Mouse (Mus musculus) forebrain, embryonic 15.5 days (tissue): ENCODE data around the gene Rgcc. TPM values are rescaled to one million over a fixed set of nuclear protein-coding genes. Genes with fewer than 3 reads are reported as not detected.
A peak's percentile ranks its signal among the peaks of the same experiment; 100 is the strongest.

ENCODE experiments used
- ATAC-seq: fragments of 200-750 bp; cut with Nextera tagmentation; replicated peaks from 2 replicates; pipeline ENCODE4 v1.8.0; 2017; ENCODE audit warnings: mild to moderate bottlenecking, moderate TSS enrichment, moderate library complexity
- H3K27ac ChIP-seq: fragments of 300-500 bp; sonication (generic); replicated peaks from 2 replicates; pipeline ENCODE4 v1.5.1; 2015; ENCODE audit warnings: mild to moderate bottlenecking, inconsistent platforms
- H3K27me3 ChIP-seq: fragments of 300-500 bp; sonication (generic); 2 replicates; pipeline ENCODE4 v1.6.1; 2015; ENCODE audit warnings: inconsistent platforms
- H3K36me3 ChIP-seq: fragments of 300-500 bp; sonication (generic); 2 replicates; pipeline ENCODE4 v1.6.1; 2015; ENCODE audit warnings: mild to moderate bottlenecking, inconsistent platforms
- H3K4me1 ChIP-seq: fragments of 300-500 bp; sonication (generic); 2 replicates; pipeline ENCODE4 v1.6.1; 2015; ENCODE audit warnings: inconsistent platforms
- H3K4me2 ChIP-seq: fragments of 300-500 bp; sonication (generic); replicated peaks from 2 replicates; pipeline ENCODE4 v1.6.1; 2015; ENCODE audit warnings: mild to moderate bottlenecking, inconsistent platforms
- H3K4me3 ChIP-seq: fragments of 300-500 bp; sonication (generic); 2 replicates; pipeline ENCODE4 v1.5.1; 2015; ENCODE audit warnings: mild to moderate bottlenecking, inconsistent platforms
- H3K9ac ChIP-seq: fragments of 300-500 bp; sonication (generic); replicated peaks from 2 replicates; pipeline ENCODE4 v1.6.1; 2015; ENCODE audit warnings: mild to moderate bottlenecking, inconsistent platforms
- H3K9me3 ChIP-seq: fragments of 300-500 bp; sonication (generic); 2 replicates; pipeline ENCODE4 v1.6.1; 2016; ENCODE audit warnings: inconsistent platforms
- WGBS: fragments of 180-500 bp; shearing (Covaris S2); methylation state at CpG from one replicate; pipeline ENCODE4 v1.1.7; 2015; ENCODE audit warnings: mixed read lengths; 5-methylcytosine and 5-hydroxymethylcytosine counted together
- polyA plus RNA-seq: library from polyadenylated mRNA; unstranded; fragments of >200 nt; fragmentation: Nextera tagmentation; extraction: Ambion mirVana; gene quantifications from 2 replicates; pipeline ENCODE4 v1.2.1, GENCODE M21; 2015

Gene Rgcc
- polyA plus RNA-seq, result 67.3 and 68.3 TPM in 2 replicates

- peak within 1 kb of the TSS; percentile 98 for H3K4me2 ChIP-seq
- H3K27me3 ChIP-seq, result no peaks in the 10 kb centered on the region
- H3K9ac ChIP-seq, result peak within 1 kb of the TSS; percentile 69
- WGBS, result under 1% methylated on average over 34 of the region's 34 CpGs
- peaks cover 17% of the 10 kb centered on the region for H3K4me1 ChIP-seq
- ATAC-seq, result peak; percentile 98
- H3K36me3 ChIP-seq, result no peaks in the 10 kb centered on the region
- H3K9me3 ChIP-seq, result no peaks in the 10 kb centered on the region
- H3K4me3 ChIP-seq, result peak within 1 kb of the TSS; percentile 60
- H3K27ac ChIP-seq, result no peak within 1 kb of the TSS
Observed at GRCm38 (mm10) chr14:79301466-79301875, at the start of gene Rgcc. Gene Rgcc (minus strand): TSS chr14:79301645.

- ATAC-seq, result no peak
- H3K9me3 ChIP-seq, result no peaks in the 10 kb centered on the region
- WGBS, result 91% methylated on average over 3 of the region's 3 CpGs
- H3K4me2 ChIP-seq, result no peak overlapping the region
- H3K27ac ChIP-seq, result no peak overlapping the region
- no peaks in the 10 kb centered on the region for H3K27me3 ChIP-seq
- no peaks in the 10 kb centered on the region for H3K4me1 ChIP-seq
- H3K4me3 ChIP-seq, result no peak overlapping the region
- peaks cover 27% of the 10 kb centered on the region for H3K36me3 ChIP-seq
- no peak overlapping the region for H3K9ac ChIP-seq
Observed at GRCm38 (mm10) chr14:79346384-79346783, 44.9 kb upstream of the Rgcc start.

- Histone ChIP-seq H3K4me1 (peaks cover 8% of the 10 kb centered on the region), H3K36me3 (peaks cover 32% of the 10 kb centered on the region), H3K9me3 (no peaks in the 10 kb centered on the region), H3K27me3 (no peaks in the 10 kb centered on the region), H3K9ac (no peak overlapping the region), H3K27ac (no peak overlapping the region), H3K4me3 (no peak overlapping the region), H3K4me2 (no peak overlapping the region)
- no peak for ATAC-seq
- 90% methylated on average over 3 of the region's 3 CpGs for WGBS
Observed at GRCm38 (mm10) chr14:79335613-79336012, 34.2 kb upstream of the Rgcc start.

- ATAC-seq, result peak; percentile 49; the same call in 1 of the 2 replicates
- H3K4me3 ChIP-seq, result no peak overlapping the region
- H3K4me2 ChIP-seq, result no peak overlapping the region
- no peak overlapping the region for H3K9ac ChIP-seq
- no peaks in the 10 kb centered on the region for H3K9me3 ChIP-seq
- H3K4me1 ChIP-seq, result peaks cover 8% of the 10 kb centered on the region
- no peaks in the 10 kb centered on the region for H3K27me3 ChIP-seq
- no peak overlapping the region for H3K27ac ChIP-seq
- H3K36me3 ChIP-seq, result peaks cover 17% of the 10 kb centered on the region
- WGBS, result 57% methylated on average over 7 of the region's 7 CpGs
Observed at GRCm38 (mm10) chr14:79331936-79332335, 30.5 kb upstream of the Rgcc start.

GRCm38 (mm10) chr14:79330944-79331561 is 29.6 kb upstream of the Rgcc start:
- Histone ChIP-seq H3K4me2 (peak overlapping the region; percentile 34), H3K27me3 (no peaks in the 10 kb centered on the region), H3K27ac (peak overlapping the region; percentile 34; the same call in 1 of the 2 replicates), H3K9ac (peak overlapping the region; percentile 35), H3K9me3 (no peaks in the 10 kb centered on the region), H3K36me3 (peaks cover 8% of the 10 kb centered on the region), H3K4me3 (peak overlapping the region; percentile 28), H3K4me1 (peaks cover 8% of the 10 kb centered on the region)
- ATAC-seq, result peak; percentile 63
- 38% methylated on average over 16 of the region's 16 CpGs for WGBS

GRCm38 (mm10) chr14:79327033-79327432 is 25.6 kb upstream of the Rgcc start:
- ATAC-seq, result no peak
- no peaks in the 10 kb centered on the region for H3K27me3 ChIP-seq
- peaks cover 13% of the 10 kb centered on the region for H3K4me1 ChIP-seq
- no peak overlapping the region for H3K9ac ChIP-seq
- no peak overlapping the region for H3K4me3 ChIP-seq
- H3K4me2 ChIP-seq, result no peak overlapping the region
- H3K36me3 ChIP-seq, result no peaks in the 10 kb centered on the region
- 22% methylated on average over 5 of the region's 5 CpGs for WGBS
- no peaks in the 10 kb centered on the region for H3K9me3 ChIP-seq
- H3K27ac ChIP-seq, result no peak overlapping the region

GRCm38 (mm10) chr14:79324112-79324840 is 22.8 kb upstream of the Rgcc start:
- ATAC-seq, result no peak; the same call in 1 of the 2 replicates
- Histone ChIP-seq H3K27me3 (no peaks in the 10 kb centered on the region), H3K27ac (no peak overlapping the region), H3K9ac (no peak overlapping the region), H3K4me1 (peaks cover 5% of the 10 kb centered on the region; the same call in 1 of the 2 replicates), H3K9me3 (no peaks in the 10 kb centered on the region), H3K4me2 (no peak overlapping the region), H3K4me3 (no peak overlapping the region), H3K36me3 (no peaks in the 10 kb centered on the region)
- whole genome bisulfite sequencing, result 60% methylated on average over 10 of the region's 10 CpGs

GRCm38 (mm10) chr14:79321881-79322280 is 20.4 kb upstream of the Rgcc start:
- no peak for ATAC-seq
- H3K4me2 ChIP-seq, result no peak overlapping the region
- H3K9me3 ChIP-seq, result no peaks in the 10 kb centered on the region
- 92% methylated on average over 5 of the region's 5 CpGs for WGBS
- H3K4me3 ChIP-seq, result no peak overlapping the region
- H3K27ac ChIP-seq, result no peak overlapping the region
- H3K4me1 ChIP-seq, result peaks cover 12% of the 10 kb centered on the region; the same call in 1 of the 2 replicates
- H3K9ac ChIP-seq, result no peak overlapping the region
- no peaks in the 10 kb centered on the region for H3K36me3 ChIP-seq
- no peaks in the 10 kb centered on the region for H3K27me3 ChIP-seq

GRCm38 (mm10) chr14:79321152-79321551 is 19.7 kb upstream of the Rgcc start:
- ATAC-seq, result peak; percentile 78
- 20% methylated on average over 8 of the region's 8 CpGs for WGBS
- Histone ChIP-seq H3K9me3 (no peaks in the 10 kb centered on the region), H3K9ac (no peak overlapping the region), H3K36me3 (no peaks in the 10 kb centered on the region), H3K27ac (no peak overlapping the region), H3K4me3 (no peak overlapping the region), H3K4me1 (peaks cover 12% of the 10 kb centered on the region; the same call in 1 of the 2 replicates), H3K4me2 (no peak overlapping the region), H3K27me3 (no peaks in the 10 kb centered on the region)

GRCm38 (mm10) chr14:79317602-79318001 is 16.2 kb upstream of the Rgcc start:
- no peak for ATAC-seq
- peaks cover 11% of the 10 kb centered on the region; the same call in 1 of the 2 replicates for H3K4me1 ChIP-seq
- no peaks in the 10 kb centered on the region for H3K36me3 ChIP-seq
- H3K27me3 ChIP-seq, result no peaks in the 10 kb centered on the region
- H3K9ac ChIP-seq, result no peak overlapping the region
- WGBS, result 42% methylated on average over 2 of the region's 2 CpGs
- H3K9me3 ChIP-seq, result no peaks in the 10 kb centered on the region
- no peak overlapping the region for H3K27ac ChIP-seq
- no peak overlapping the region for H3K4me2 ChIP-seq
- no peak overlapping the region for H3K4me3 ChIP-seq

- Histone ChIP-seq H3K27me3 (no peaks in the 10 kb centered on the region), H3K4me2 (no peak overlapping the region), H3K4me1 (peaks cover 11% of the 10 kb centered on the region; the same call in 1 of the 2 replicates), H3K9me3 (no peaks in the 10 kb centered on the region), H3K4me3 (no peak overlapping the region), H3K27ac (no peak overlapping the region), H3K36me3 (no peaks in the 10 kb centered on the region), H3K9ac (no peak overlapping the region)
- 66% methylated on average over 7 of the region's 7 CpGs for WGBS
- no peak for ATAC-seq
Observed at GRCm38 (mm10) chr14:79315877-79316276, 14.4 kb upstream of the Rgcc start.

- no peaks in the 10 kb centered on the region for H3K36me3 ChIP-seq
- peaks cover 11% of the 10 kb centered on the region; the same call in 1 of the 2 replicates for H3K4me1 ChIP-seq
- 61% methylated on average over 12 of the region's 12 CpGs for WGBS
- no peak for ATAC-seq
- no peak overlapping the region for H3K4me3 ChIP-seq
- H3K9me3 ChIP-seq, result no peaks in the 10 kb centered on the region
- H3K27me3 ChIP-seq, result no peaks in the 10 kb centered on the region
- H3K9ac ChIP-seq, result no peak overlapping the region
- H3K27ac ChIP-seq, result peak overlapping the region; percentile 47
- no peak overlapping the region for H3K4me2 ChIP-seq
Observed at GRCm38 (mm10) chr14:79314245-79315010, 13.0 kb upstream of the Rgcc start.
